Mouse (Mus musculus) myocyte (in vitro differentiated cells): ENCODE results near the gene Tshz2.

Source experiments
- E2F4 ChIP-seq: IDR thresholded peaks from one replicate; pipeline ENCODE4 v1.6.1; 2011; ENCODE audit warnings: mild to moderate bottlenecking, control low read depth, moderate library complexity; ENCODE audit not compliant: insufficient read depth
- MYOD1 ChIP-seq, 3 experiments: IDR thresholded peaks; one replicate each; pipeline ENCODE4 v1.6.1; 2011; ENCODE audit warnings: control low read depth in 2 of 3, low read depth in 2 of 3, mild to moderate bottlenecking in 2 of 3, moderate library complexity in 1 of 3; ENCODE audit not compliant: insufficient read length in 2 of 3, control insufficient read depth in 1 of 3
- POLR2A ChIP-seq: IDR thresholded peaks from one replicate; pipeline ENCODE4 v1.6.1; 2011; ENCODE audit warnings: low read depth, mild to moderate bottlenecking, control low read depth, moderate library complexity; ENCODE audit not compliant: insufficient read length

GRCm38 (mm10) chr2:170041101-170041500, 408.3 kb downstream of the Tshz2 start:
- TF ChIP-seq POLR2A: no peak
- no peak for TF ChIP-seq MYOD1 (IDR thresholded peaks at IDR 0.05; ENCODE audit: control insufficient read depth in 1 of 3, insufficient read length in 2 of 3, low read depth in 2 of 3)
- TF ChIP-seq E2F4: no peak
